Mouse (Mus musculus) layer of hippocampus, postnatal 10 days (tissue): ENCODE data around the gene Psmc6. TPM values are rescaled to one million over a fixed set of nuclear protein-coding genes. Genes with fewer than 3 reads are reported as not detected.
A peak's percentile ranks its signal among the peaks of the same experiment; 100 is the strongest.

Experiments used
- DNase-seq, 2 experiments: peaks; one replicate each; pipeline ENCODE4 v3.0.0; 2021; ENCODE audit warnings: low spot score in 2 of 2
- long read RNA-seq: library from polyadenylated mRNA; stranded (forward); transcript quantifications from one replicate; pipeline ENCODE4 v2.0.0, GENCODE M21; 2023
- total RNA-seq, 2 experiments: library from RNA; stranded (reverse); gene quantifications; 2 replicates each; pipeline ENCODE4 v1.2.3; 2021

Gene Psmc6
- 100 to 1,000 TPM; 102 to 112 TPM for total RNA-seq
- long read RNA-seq, transcript Psmc6-201 (14 exons, 2,234 nt): major isoform, 132 of 142 reads
- long read RNA-seq, partial matches to known transcripts: 3 of 142 reads
- long read RNA-seq, other reads (novel, unspliced or antisense): 7 of 142 reads

DNA sequence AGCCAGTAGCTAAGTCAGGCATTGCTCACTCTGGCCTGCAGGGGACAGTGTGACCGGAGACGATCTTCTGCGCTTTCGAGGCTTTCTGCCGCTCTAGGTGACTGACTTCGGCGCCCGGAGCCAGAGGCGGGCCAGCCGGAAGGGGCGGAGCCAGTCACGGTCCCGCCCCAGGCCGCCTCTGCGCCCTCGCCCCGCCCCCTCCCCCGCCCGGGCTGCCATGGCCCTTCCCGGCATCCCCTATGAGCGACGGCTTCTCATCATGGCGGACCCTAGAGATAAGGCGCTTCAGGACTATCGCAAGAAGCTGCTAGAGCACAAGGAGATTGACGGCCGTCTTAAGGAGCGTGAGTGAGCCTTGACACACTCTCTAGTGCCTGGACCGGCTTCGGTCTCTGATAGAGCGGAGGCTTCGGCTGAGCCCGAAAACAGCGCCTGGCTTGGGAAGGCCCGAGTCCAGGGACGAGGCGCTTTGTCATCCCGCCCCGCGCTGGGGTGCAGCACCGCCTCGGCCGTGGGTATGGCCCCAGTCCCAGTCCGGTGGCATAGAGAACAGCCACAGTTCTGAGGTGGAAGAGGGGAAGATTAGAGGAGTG lies at the start of gene Psmc6:
Gene Psmc6, plus strand, starts transcription at position 200 of the 593 bp plus-strand sequence.
- peak; percentile 87 to 93 for DNase-seq

GRCm38 (mm10) chr14:45282066-45282465 lies 47.5 kb upstream of the Psmc6 start:
- no peak for DNase-seq

DNA sequence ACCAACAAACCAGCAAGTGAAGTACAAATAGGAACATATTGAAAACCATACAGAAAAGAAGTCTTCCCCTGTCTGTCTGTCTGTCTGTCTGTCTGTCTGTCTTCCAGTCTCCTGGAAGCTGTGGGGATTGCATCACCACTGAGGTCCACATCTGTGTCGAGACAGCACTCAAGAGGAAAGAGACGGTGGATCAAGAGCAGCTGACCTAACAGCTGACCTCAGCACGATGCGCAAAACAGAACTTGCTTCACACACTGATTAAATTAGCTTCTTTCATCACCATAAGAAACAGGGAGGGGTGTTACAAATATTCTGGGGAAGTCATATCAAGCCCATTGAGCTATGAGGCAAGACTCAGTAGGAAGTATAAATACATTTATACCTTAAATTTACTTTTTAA lies 38.0 kb upstream of the Psmc6 start:
- DNase-seq: no peak

DNA sequence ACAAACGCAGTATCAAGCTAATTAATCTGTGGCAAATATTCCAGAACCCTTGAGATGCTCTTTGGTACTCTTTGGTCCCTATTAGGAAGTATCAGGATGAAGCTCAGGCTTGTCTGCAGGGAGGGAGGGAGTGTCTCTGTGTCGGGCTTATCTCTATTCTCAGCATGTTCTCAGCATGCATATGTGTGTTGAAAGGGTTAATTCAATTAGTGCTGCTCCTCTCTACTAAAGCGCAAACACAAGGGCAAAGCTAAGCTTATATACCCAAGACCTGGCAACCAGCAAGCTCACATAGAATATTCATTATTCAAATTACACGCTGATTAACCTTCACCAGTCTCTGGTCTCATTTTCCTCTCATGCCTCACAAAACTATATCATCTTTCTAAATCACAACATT lies 25.6 kb upstream of the Psmc6 start:
- DNase-seq: no peak

DNA sequence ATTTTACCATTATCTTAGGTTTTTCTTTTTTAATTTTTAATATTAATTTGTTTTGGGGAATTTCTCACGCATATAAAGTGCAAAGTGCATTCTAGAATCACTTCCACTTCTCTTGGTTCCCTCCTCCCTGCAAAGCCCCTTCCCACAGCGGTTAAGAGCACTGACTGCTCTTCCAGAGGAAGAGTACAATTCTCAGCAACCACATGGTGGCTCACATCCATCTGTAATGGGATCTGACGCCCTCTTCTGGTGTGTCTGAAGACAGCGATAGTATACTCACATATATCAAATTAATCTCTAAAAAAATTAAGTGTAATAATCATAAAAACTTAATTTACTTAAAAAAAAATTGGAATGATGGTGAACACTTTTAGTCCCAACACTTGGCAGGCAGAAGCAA lies 25.2 kb upstream of the Psmc6 start:
- no peak for DNase-seq

DNA sequence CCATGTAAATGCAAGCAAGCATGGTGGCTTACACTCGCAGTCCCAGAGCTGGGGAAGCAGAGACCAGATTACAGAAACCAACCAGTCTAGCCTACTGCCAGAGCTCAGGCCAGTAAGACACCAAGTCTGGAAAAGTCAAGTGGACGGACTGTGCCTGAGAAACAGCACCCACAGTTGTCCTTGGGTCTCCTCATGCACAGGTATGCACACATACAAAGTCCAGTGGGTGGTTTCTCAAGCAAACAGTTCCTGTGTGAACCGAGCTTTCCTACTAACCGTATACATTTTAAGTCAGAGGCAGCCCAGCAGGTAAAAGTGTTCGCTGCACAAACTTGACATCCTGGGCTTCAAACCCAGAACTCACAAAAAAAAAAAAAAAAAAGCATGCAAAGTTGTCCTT lies 23.7 kb upstream of the Psmc6 start:
- no peak for DNase-seq

DNA sequence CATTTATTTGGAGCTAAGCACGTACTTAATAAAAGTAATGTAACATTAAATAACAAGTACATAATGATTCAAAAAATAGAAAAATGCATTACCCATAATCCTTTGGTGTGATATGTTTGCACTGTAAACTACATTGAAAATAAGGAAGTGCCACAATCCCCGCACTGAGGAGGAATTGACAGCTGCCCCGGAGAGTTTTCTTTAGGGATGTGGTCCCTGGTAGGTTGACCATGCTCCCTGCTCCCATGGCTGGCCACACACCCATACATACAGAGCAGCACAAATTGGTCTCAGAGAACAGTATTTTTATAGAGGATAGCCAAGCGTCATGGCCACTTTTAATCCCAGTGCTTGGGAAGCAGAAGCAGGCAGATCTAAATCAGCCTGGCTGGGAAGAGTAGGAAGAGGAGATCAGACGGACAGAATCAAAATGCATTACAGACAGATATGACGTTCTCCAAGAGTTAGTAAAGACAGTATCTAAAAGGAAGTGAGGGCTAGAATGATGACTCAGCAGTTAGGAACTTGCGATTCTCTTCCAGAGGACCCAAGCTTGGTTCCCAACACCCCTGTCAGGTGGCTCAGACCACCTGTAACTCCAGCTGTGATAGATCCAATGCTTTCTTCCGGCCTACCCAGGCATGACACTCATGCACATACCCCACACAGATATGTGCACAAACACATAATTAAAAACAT lies 21.8 kb upstream of the Psmc6 start:
- DNase-seq: no peak

DNA sequence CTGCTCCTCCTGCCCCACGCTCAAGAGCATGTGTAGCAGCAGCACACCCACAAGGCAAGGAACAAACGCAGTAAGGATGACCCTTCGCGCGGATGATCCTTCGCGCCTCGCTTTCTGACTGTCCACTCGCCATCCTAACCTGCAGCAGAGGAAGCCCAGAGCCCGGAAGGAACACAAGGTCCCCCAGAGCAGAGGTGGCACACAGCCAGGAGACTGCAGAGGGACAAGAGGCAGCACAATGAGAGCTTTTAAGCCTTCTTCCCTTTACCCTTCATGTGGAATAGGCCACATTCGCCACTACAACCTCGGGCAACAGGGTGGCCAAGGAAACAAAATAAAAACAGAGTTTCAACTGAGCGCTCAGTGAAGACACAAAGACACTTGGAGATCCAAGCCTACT lies 19.9 kb upstream of the Psmc6 start:
- DNase-seq: peak in 1 of 2 experiments; percentile 28

GRCm38 (mm10) chr14:45310101-45310500 lies 19.5 kb upstream of the Psmc6 start:
- no peak for DNase-seq

DNA sequence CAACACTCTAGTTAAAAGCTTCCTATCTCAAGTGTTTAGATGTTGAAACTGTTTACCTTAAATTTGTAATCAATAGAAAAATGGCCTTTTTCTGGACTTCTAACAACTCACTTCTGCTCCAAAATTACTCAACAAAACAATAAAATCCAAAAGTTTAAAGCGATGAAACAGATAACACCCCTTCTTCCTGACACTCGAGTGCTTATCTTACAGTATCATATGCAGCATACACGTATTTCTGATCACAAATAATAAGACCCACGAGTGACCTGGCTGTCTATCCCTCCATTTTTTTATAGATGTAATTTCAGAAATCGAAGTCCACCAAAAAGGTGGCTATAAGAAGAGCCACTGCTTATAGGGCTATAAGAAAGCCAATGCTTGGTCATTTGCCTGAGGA lies 12.7 kb upstream of the Psmc6 start:
- DNase-seq: no peak

DNA sequence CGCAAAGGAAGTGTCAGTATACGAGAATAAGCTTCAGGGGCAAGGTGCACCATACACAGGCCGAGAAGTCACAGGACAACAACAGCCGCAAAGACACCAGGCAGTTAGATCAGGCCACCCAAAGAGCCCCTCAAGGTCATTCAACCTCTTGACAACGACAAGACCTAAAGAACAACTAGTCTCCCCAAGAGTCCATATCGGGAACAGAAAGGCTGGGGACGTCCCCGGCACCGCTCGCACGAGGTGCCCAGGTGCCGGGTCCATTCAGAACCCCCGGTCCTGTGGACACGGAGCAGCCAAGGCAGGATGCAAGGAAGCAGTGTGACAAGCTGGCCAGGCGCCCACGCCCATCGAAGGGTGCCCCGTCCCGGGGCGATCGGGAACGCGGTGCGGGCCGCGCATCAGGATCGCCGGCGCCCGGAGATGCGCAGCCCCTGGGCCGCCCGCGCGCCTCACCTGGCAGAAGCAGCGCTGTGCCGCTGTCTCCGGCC lies 11.6 kb upstream of the Psmc6 start:
- DNase-seq: no peak

- DNase-seq: peak; percentile 74 to 87
Observed at GRCm38 (mm10) chr14:45318426-45319236, 11.0 kb upstream of the Psmc6 start, which contains the start of gene Ero1l. Gene Ero1l (minus strand): TSS chr14:45318771.

GRCm38 (mm10) chr14:45319237-45319610 lies 10.4 kb upstream of the Psmc6 start:
- DNase-seq: no peak

DNA sequence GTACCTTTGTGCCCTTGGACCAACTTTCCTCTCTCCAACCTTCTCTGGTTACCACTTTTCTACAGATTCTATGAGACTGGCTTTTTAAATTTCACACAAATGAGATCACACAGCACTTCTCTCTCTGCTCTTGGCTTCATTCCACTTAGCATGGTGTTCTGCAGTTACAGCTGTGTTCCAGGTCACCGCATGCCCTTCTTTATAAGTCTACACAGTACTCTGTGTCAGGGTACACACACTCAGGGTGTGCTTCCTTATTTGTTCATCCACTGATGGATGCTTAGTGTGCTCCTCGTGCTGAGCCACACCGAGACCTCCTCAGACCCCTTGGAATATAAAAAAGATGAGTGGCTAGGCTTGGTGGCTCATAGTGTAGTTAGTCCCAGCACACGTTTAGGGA lies 9.5 kb upstream of the Psmc6 start:
- DNase-seq: no peak

DNA sequence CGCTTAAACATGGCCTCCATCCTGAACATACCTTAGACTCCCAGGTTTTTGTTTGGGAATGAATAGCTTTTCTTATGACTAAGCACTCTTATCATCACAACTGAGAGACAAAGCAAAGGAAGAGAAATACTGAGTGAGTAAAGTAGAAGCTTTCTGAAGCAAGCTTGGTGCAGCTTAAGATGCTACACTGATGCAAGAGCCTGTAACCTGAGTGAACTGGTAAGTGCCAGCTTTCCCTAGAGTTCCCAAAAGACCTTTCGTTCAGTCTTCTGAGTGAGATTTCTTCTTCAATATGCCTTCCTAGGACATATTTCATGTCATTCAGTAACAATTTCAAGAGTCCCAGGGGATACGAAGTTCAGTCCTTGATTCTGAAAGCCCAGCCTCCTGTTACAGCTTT lies 8.5 kb upstream of the Psmc6 start:
- DNase-seq: no peak

GRCm38 (mm10) chr14:45321622-45322021 lies 8.0 kb upstream of the Psmc6 start:
- no peak for DNase-seq

- no peak for DNase-seq
Observed at GRCm38 (mm10) chr14:45322450-45322849, 7.1 kb upstream of the Psmc6 start.

- no peak for DNase-seq
Observed at GRCm38 (mm10) chr14:45323320-45323719, 6.3 kb upstream of the Psmc6 start.

- DNase-seq: no peak
Observed at GRCm38 (mm10) chr14:45325471-45325870, 4.1 kb upstream of the Psmc6 start.

DNA sequence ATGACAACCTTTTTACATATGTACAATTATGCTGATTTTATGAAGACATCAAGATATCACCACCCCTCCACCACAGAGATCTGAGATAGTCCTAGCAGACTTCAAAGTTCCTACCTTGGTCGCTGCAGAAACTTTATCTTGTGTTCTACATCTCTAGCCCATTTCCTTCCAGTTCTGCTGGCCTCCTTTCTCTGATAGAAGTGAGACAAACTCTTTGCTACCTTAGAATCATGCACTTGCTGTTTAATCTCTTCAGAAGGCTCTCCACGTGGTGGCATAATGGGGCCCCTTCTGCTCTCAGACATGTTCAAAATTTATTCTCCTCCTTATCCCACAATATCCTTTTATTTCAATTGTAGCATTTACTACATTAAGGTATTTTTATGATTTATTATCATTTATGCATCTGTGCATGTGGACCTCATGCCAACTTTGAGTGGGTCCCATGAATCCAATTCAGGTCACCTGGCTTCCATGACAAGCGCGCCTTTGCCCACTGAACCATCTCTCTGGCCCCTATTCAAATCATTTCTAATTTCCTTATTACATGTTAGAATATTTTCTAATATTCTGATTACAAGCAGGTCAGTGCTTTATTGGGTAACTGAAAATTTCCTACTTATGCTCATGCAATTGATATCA lies 1.4 kb upstream of the Psmc6 start:
- no peak for DNase-seq

DNA sequence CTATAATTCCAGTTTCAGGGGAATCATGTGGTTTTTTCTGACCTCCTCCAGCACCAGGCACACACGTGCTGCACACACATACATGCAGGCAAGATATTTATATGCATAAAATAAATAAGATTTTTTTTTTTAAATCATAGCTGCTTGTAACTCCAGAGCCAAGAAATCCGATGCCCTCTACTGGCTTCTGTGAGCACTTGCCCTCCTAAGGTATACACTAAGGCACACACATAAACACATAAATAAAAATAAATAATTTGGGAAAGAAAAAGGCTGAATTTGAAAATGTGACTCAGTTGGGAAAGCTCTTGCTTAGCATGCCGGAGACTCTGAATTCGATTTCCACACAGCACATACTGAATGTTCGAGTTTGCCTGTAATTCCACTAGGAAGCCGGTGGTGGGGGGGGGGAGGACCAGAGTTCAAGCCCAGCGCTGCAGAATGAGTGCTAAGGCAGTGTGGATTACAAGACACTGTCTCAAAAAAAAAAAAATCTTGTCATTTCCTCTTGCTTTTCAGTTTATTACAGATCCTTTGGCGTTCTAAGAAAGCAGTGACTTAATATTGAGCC lies 485 bp upstream of the Psmc6 start:
- DNase-seq: no peak
